Mouse (Mus musculus) liver, adult 2 months (tissue): Measurements from ENCODE around the gene Slc16a5.

Experiments used
- CTCF ChIP-seq: fragments of 200-500 bp; IDR thresholded peaks from 2 replicates; pipeline ENCODE4 v1.5.1; 2011; ENCODE audit warnings: low read depth, low read length, control low read depth
- POLR2A ChIP-seq: fragments of 200-500 bp; IDR thresholded peaks from 2 replicates; pipeline ENCODE4 v1.6.1; 2011; ENCODE audit warnings: low read length, control low read depth; ENCODE audit not compliant: insufficient read depth; ENCODE audit errors: extremely low read depth

GRCm38 (mm10) chr11:115427482-115428331 is 34.6 kb upstream of the Slc16a5 start:
- no peak for TF ChIP-seq POLR2A
- TF ChIP-seq CTCF = peak; percentile 86
